Mouse (Mus musculus) midbrain, embryonic 15.5 days (tissue): ENCODE results near the gene Mut. TPM values are rescaled to one million over a fixed set of nuclear protein-coding genes. Genes with fewer than 3 reads are reported as not detected.

Experiments used
- ATAC-seq: fragments of 200-750 bp; cut with Nextera tagmentation; replicated peaks from 2 replicates; pipeline ENCODE4 v1.8.0; 2017; ENCODE audit warnings: moderate TSS enrichment
- H3K27ac ChIP-seq: fragments of 300-500 bp; sonication (generic); 2 replicates; pipeline ENCODE4 v1.5.1; 2015; ENCODE audit warnings: mild to moderate bottlenecking, inconsistent platforms
- H3K27me3 ChIP-seq: fragments of 300-500 bp; sonication (generic); replicated peaks from 2 replicates; pipeline ENCODE4 v1.6.1; 2015; ENCODE audit warnings: inconsistent platforms
- H3K36me3 ChIP-seq: fragments of 300-500 bp; sonication (generic); replicated peaks from 2 replicates; pipeline ENCODE4 v1.6.1; 2015; ENCODE audit warnings: inconsistent platforms
- H3K4me1 ChIP-seq: fragments of 300-500 bp; sonication (generic); 2 replicates; pipeline ENCODE4 v1.6.1; 2015; ENCODE audit warnings: inconsistent platforms
- H3K4me2 ChIP-seq: fragments of 300-500 bp; sonication (generic); 2 replicates; pipeline ENCODE4 v1.6.1; 2015; ENCODE audit warnings: inconsistent platforms, mild to moderate bottlenecking, moderate library complexity
- H3K4me3 ChIP-seq: fragments of 300-500 bp; sonication (generic); 2 replicates; pipeline ENCODE4 v1.5.1; 2015; ENCODE audit warnings: mild to moderate bottlenecking, inconsistent platforms
- H3K9ac ChIP-seq: fragments of 300-500 bp; sonication (generic); 2 replicates; pipeline ENCODE4 v1.6.1; 2015; ENCODE audit warnings: mild to moderate bottlenecking, inconsistent platforms
- H3K9me3 ChIP-seq: fragments of 300-500 bp; sonication (generic); 2 replicates; pipeline ENCODE4 v1.6.1; 2016; ENCODE audit warnings: inconsistent platforms
- WGBS: fragments of 180-500 bp; shearing (Covaris S2); methylation state at CpG from one replicate; pipeline ENCODE4 v1.1.7; 2015; ENCODE audit warnings: mixed read lengths; 5-methylcytosine and 5-hydroxymethylcytosine counted together
- polyA plus RNA-seq: library from polyadenylated mRNA; unstranded; fragments of >200 nt; fragmentation: Nextera tagmentation; extraction: Ambion mirVana; gene quantifications from 2 replicates; pipeline ENCODE4 v1.2.1, GENCODE M21; 2015

Gene Mut
- 19.0 and 19.4 TPM in 2 replicates for polyA plus RNA-seq

- Histone ChIP-seq H3K4me1 (peaks cover 14% of the 10 kb centered on the region), H3K9me3 (no peaks in the 10 kb centered on the region), H3K4me2 (peak within 1 kb of the TSS; percentile 85), H3K4me3 (peak within 1 kb of the TSS; percentile 78), H3K9ac (peak within 1 kb of the TSS; percentile 62), H3K27ac (peak within 1 kb of the TSS; percentile 94), H3K27me3 (no peaks in the 10 kb centered on the region), H3K36me3 (no peaks in the 10 kb centered on the region)
- peak; percentile 100 for ATAC-seq
- under 1% methylated on average over 50 of the region's 50 CpGs for WGBS
Observed at GRCm38 (mm10) chr17:40934420-40935231, at the start of gene Mut, which contains the start of gene Cenpq. Gene Mut, plus strand, starts transcription at chr17:40934685. Gene Cenpq, minus strand, starts transcription at chr17:40935047.

GRCm38 (mm10) chr17:40885155-40885554 is 49.3 kb upstream of the Mut start:
- H3K4me1 ChIP-seq = peaks cover 5% of the 10 kb centered on the region
- no peak for ATAC-seq
- no peak overlapping the region for H3K4me3 ChIP-seq
- no peak overlapping the region for H3K9ac ChIP-seq
- 87% methylated on average over 4 of the region's 4 CpGs for WGBS
- H3K36me3 ChIP-seq = no peaks in the 10 kb centered on the region
- no peaks in the 10 kb centered on the region; the same call in 1 of the 2 replicates for H3K27me3 ChIP-seq
- no peak overlapping the region for H3K4me2 ChIP-seq
- H3K9me3 ChIP-seq = no peaks in the 10 kb centered on the region
- H3K27ac ChIP-seq = no peak overlapping the region

GRCm38 (mm10) chr17:40887849-40888536 is 46.5 kb upstream of the Mut start:
- H3K4me1 ChIP-seq = no peaks in the 10 kb centered on the region
- no peak overlapping the region for H3K4me2 ChIP-seq
- no peaks in the 10 kb centered on the region for H3K27me3 ChIP-seq
- no peak for ATAC-seq
- H3K27ac ChIP-seq = no peak overlapping the region
- H3K36me3 ChIP-seq = no peaks in the 10 kb centered on the region
- 84% methylated on average over 4 of the region's 4 CpGs for WGBS
- no peak overlapping the region for H3K9ac ChIP-seq
- H3K4me3 ChIP-seq = no peak overlapping the region
- H3K9me3 ChIP-seq = no peaks in the 10 kb centered on the region

GRCm38 (mm10) chr17:40896863-40897262 is 37.6 kb upstream of the Mut start:
- Histone ChIP-seq H3K27ac (no peak overlapping the region), H3K9ac (no peak overlapping the region), H3K27me3 (no peaks in the 10 kb centered on the region), H3K4me3 (no peak overlapping the region), H3K9me3 (no peaks in the 10 kb centered on the region), H3K4me1 (no peaks in the 10 kb centered on the region), H3K36me3 (no peaks in the 10 kb centered on the region), H3K4me2 (no peak overlapping the region)
- WGBS = 61% methylated on average over 1 of the region's 1 CpGs
- peak; percentile 84; the same call in 1 of the 2 replicates for ATAC-seq

- no peaks in the 10 kb centered on the region for H3K27me3 ChIP-seq
- H3K4me1 ChIP-seq = no peaks in the 10 kb centered on the region
- no peak overlapping the region for H3K4me2 ChIP-seq
- H3K4me3 ChIP-seq = no peak overlapping the region
- WGBS = 38% methylated on average over 4 of the region's 4 CpGs
- no peak for ATAC-seq
- no peaks in the 10 kb centered on the region for H3K9me3 ChIP-seq
- no peak overlapping the region for H3K27ac ChIP-seq
- no peak overlapping the region for H3K9ac ChIP-seq
- H3K36me3 ChIP-seq = no peaks in the 10 kb centered on the region
Observed at GRCm38 (mm10) chr17:40899783-40900363, 34.6 kb upstream of the Mut start.

GRCm38 (mm10) chr17:40903345-40903744 is 31.1 kb upstream of the Mut start:
- no peak for ATAC-seq
- no peaks in the 10 kb centered on the region for H3K9me3 ChIP-seq
- H3K36me3 ChIP-seq = no peaks in the 10 kb centered on the region

GRCm38 (mm10) chr17:40904056-40904597 is 30.4 kb upstream of the Mut start:
- H3K9me3 ChIP-seq = no peaks in the 10 kb centered on the region
- H3K36me3 ChIP-seq = no peaks in the 10 kb centered on the region
- no peak overlapping the region for H3K9ac ChIP-seq
- no peaks in the 10 kb centered on the region for H3K4me1 ChIP-seq
- no peak for ATAC-seq
- no peak overlapping the region for H3K4me3 ChIP-seq
- peak overlapping the region; percentile 35 for H3K4me2 ChIP-seq
- H3K27ac ChIP-seq = no peak overlapping the region
- H3K27me3 ChIP-seq = no peaks in the 10 kb centered on the region
- 10% methylated on average over 11 of the region's 11 CpGs for WGBS

More at GRCm38 (mm10) chr17:40903345-40903744, 31.1 kb upstream of the Mut start:
- no peak overlapping the region for H3K27ac ChIP-seq
- no peak overlapping the region for H3K4me3 ChIP-seq
- no peaks in the 10 kb centered on the region for H3K4me1 ChIP-seq
- H3K9ac ChIP-seq = no peak overlapping the region
- H3K27me3 ChIP-seq = no peaks in the 10 kb centered on the region
- H3K4me2 ChIP-seq = no peak overlapping the region
- WGBS = 70% methylated on average over 4 of the region's 4 CpGs

- no peaks in the 10 kb centered on the region for H3K27me3 ChIP-seq
- 16% methylated on average over 14 of the region's 14 CpGs for WGBS
- no peaks in the 10 kb centered on the region for H3K36me3 ChIP-seq
- H3K9ac ChIP-seq = no peak overlapping the region
- H3K9me3 ChIP-seq = no peaks in the 10 kb centered on the region
- no peak; the same call in 1 of the 2 replicates for ATAC-seq
- no peak overlapping the region for H3K27ac ChIP-seq
- peak overlapping the region; percentile 35 for H3K4me2 ChIP-seq
- no peaks in the 10 kb centered on the region for H3K4me1 ChIP-seq
- H3K4me3 ChIP-seq = peak overlapping the region; percentile 13
Observed at GRCm38 (mm10) chr17:40904721-40905154, 29.7 kb upstream of the Mut start.

- Histone ChIP-seq H3K4me2 (no peak within 1 kb of the TSS), H3K36me3 (no peaks in the 10 kb centered on the region), H3K9ac (no peak within 1 kb of the TSS), H3K27ac (no peak within 1 kb of the TSS), H3K4me3 (no peak within 1 kb of the TSS), H3K27me3 (no peaks in the 10 kb centered on the region), H3K4me1 (no peaks in the 10 kb centered on the region), H3K9me3 (no peaks in the 10 kb centered on the region)
- 92% methylated on average over 2 of the region's 2 CpGs for WGBS
- no peak for ATAC-seq
Observed at GRCm38 (mm10) chr17:40914250-40914649, 20.2 kb upstream of the Mut start, which contains the start of gene Glyatl3. Gene Glyatl3, minus strand, starts transcription at chr17:40914350.

GRCm38 (mm10) chr17:40915499-40915898 is 19.0 kb upstream of the Mut start:
- H3K4me3 ChIP-seq = no peak overlapping the region
- H3K36me3 ChIP-seq = no peaks in the 10 kb centered on the region
- H3K4me2 ChIP-seq = no peak overlapping the region
- H3K27ac ChIP-seq = no peak overlapping the region
- no peaks in the 10 kb centered on the region for H3K9me3 ChIP-seq
- H3K27me3 ChIP-seq = no peaks in the 10 kb centered on the region
- H3K4me1 ChIP-seq = no peaks in the 10 kb centered on the region
- H3K9ac ChIP-seq = no peak overlapping the region
- 93% methylated on average over 2 of the region's 2 CpGs for WGBS
- no peak for ATAC-seq

GRCm38 (mm10) chr17:40933985-40934384 is 500 bp upstream of the Mut start:
- peak; percentile 45 for ATAC-seq
- Histone ChIP-seq H3K36me3 (no peaks in the 10 kb centered on the region), H3K27ac (no peak overlapping the region), H3K4me2 (peak overlapping the region; percentile 85), H3K9ac (peak overlapping the region; percentile 31; the same call in 1 of the 2 replicates), H3K4me3 (peak overlapping the region; percentile 78), H3K9me3 (no peaks in the 10 kb centered on the region), H3K4me1 (peaks cover 14% of the 10 kb centered on the region), H3K27me3 (no peaks in the 10 kb centered on the region)
- under 1% methylated on average over 14 of the region's 14 CpGs for WGBS

GRCm38 (mm10) chr17:40948518-40948917 is 14.0 kb downstream of the Mut start:
- no peaks in the 10 kb centered on the region for H3K27me3 ChIP-seq
- ATAC-seq = no peak
- H3K4me3 ChIP-seq = no peak overlapping the region
- H3K4me2 ChIP-seq = no peak overlapping the region
- 91% methylated on average over 3 of the region's 3 CpGs for WGBS
- H3K9me3 ChIP-seq = no peaks in the 10 kb centered on the region
- H3K27ac ChIP-seq = no peak overlapping the region
- H3K4me1 ChIP-seq = no peaks in the 10 kb centered on the region
- peaks cover 21% of the 10 kb centered on the region; the same call in 1 of the 2 replicates for H3K36me3 ChIP-seq
- H3K9ac ChIP-seq = no peak overlapping the region
